Mouse (Mus musculus): ENCODE data around the gene Spaca4.
A peak's percentile ranks its signal among the peaks of the same experiment; 100 is the strongest.

Spaca4 gene

GRCm38 (mm10) chr7:45695098-45695497, 30.5 kb downstream of the Spaca4 start:
- no peak for DNase-seq

GRCm38 (mm10) chr7:45693921-45694591, 31.6 kb downstream of the Spaca4 start, which contains the start of gene Sec1:
Gene Sec1, minus strand, starts transcription at chr7:45694402.
- DNase-seq, result no peak

GRCm38 (mm10) chr7:45692364-45692763, 33.2 kb downstream of the Spaca4 start:
- no peak for DNase-seq

- DNase-seq, result no peak
Observed at GRCm38 (mm10) chr7:45689800-45690199, 35.8 kb downstream of the Spaca4 start.

GRCm38 (mm10) chr7:45689099-45689498, 36.5 kb downstream of the Spaca4 start:
- no peak for DNase-seq

GRCm38 (mm10) chr7:45686841-45687240, 38.8 kb downstream of the Spaca4 start:
- no peak for DNase-seq

- no peak for DNase-seq
Observed at GRCm38 (mm10) chr7:45685811-45686210, 39.8 kb downstream of the Spaca4 start.

GRCm38 (mm10) chr7:45683396-45684050, 42.1 kb downstream of the Spaca4 start, which contains the start of gene Ntn5:
Gene Ntn5, plus strand, starts transcription at chr7:45684022.
- no peak for DNase-seq

GRCm38 (mm10) chr7:45682144-45683126, 43.2 kb downstream of the Spaca4 start:
- DNase-seq, result peak; percentile 84 to 93

- DNase-seq, result peak; percentile 53
Observed at GRCm38 (mm10) chr7:45681046-45681736, 44.4 kb downstream of the Spaca4 start.

- no peak for DNase-seq
Observed at GRCm38 (mm10) chr7:45679966-45680621, 45.5 kb downstream of the Spaca4 start.

- DNase-seq, result no peak
Observed at GRCm38 (mm10) chr7:45678513-45678912, 47.1 kb downstream of the Spaca4 start.

- DNase-seq, result no peak
Observed at GRCm38 (mm10) chr7:45677627-45678295, 47.9 kb downstream of the Spaca4 start.
